Mouse (Mus musculus): Measurements from ENCODE around the gene Gli3. TPM values are rescaled to one million over a fixed set of nuclear protein-coding genes. Genes with fewer than 3 reads are reported as not detected.

Gli3 gene
- total RNA-seq (2021): 1 to 10 TPM; 3.3 to 4.7 TPM
- long read RNA-seq, experiment 1: 0 reads
- long read RNA-seq, experiment 2, partial matches to known transcripts: 0 of 3 reads
- long read RNA-seq, experiment 2, other reads (novel, unspliced or antisense): 3 of 3 reads

DNA sequence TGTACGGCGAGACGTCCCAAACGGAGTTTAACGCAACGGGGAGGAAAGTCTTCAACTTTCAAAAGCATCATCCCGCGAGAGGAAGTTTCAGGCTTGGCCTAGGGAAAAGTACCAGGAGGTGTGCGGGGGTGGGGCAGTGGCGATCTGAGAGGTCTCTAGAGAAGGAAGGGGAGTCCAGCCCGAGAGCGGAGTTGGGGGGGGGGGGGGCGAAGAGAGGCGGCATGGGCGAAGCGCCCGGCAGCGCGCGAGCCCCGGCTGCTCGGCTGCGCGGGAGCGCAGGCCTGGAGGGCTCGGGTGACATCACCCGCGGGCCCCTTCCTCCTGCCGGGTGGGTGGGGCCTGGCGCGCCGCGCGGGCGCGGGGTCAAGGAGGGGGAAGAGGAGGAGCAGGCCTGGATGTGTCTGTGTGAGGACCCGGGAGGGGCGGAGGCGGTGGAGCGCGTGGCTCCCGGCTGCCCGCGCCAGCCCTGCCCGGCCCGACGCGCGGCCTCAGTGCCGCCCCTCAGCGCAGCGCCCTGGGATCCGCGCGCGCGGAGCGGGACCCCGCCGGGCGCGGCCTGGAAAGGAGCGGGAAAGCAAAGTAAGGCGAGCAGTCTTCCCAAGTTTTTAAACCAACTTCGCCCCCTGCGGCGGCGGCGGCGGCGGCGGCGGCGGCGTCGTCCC is at the start of gene Gli3:
TSS of gene Gli3 (plus strand) at position 406 of the 662 bp plus-strand sequence.
- peak; percentile 58 to 69 for DNase-seq (ENCODE audit: low spot score in 2 of 2)

DNA sequence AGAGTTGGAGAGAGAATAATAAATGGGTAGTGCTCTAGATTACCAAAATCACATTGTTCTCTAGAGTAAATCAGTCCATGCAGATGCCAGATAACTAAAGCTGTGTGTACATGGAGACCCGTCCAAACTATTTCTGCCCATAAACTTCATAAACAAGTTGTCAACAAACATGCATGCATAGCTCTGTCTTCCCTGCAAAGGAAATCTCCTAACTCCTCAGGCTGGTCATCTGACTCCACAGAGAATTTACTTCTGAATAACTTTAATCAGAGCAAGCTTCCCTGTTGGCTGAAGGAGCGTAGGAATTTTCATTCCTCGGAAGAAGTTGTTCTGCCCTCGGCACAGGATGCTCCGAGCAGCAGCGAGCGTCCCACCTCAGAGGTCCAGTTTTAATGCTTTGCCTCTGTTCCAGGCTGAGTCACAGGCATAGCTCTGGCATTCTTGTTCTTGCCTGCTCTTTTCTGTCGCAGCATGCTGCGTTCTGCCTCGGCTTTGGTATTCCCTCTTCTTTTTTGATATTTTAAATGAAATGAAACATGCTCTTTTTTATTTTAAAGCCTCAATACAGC is 41.8 kb upstream of the Gli3 start:
- DNase-seq (ENCODE audit: low spot score in 2 of 2): no peak

DNA sequence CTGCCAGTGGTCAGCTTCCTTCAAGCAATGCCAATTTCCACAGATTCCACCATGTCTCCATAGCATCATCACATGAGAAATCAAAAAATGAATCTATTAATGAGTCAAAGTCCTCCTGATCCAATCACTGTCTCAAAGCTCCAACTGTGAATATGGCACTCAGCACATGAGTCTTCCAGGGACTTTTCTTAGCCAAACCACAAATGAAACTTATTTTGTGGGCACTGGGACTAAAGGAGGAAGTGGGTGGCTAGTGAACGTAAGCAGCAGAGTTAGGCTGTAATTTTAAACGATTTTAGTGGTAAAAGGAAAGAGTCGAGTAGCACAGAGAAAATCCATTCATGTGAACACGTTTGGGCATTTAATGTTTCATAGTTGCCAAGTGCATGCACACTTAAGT is 21.0 kb upstream of the Gli3 start:
- DNase-seq (ENCODE audit: low spot score in 2 of 2): no peak

DNA sequence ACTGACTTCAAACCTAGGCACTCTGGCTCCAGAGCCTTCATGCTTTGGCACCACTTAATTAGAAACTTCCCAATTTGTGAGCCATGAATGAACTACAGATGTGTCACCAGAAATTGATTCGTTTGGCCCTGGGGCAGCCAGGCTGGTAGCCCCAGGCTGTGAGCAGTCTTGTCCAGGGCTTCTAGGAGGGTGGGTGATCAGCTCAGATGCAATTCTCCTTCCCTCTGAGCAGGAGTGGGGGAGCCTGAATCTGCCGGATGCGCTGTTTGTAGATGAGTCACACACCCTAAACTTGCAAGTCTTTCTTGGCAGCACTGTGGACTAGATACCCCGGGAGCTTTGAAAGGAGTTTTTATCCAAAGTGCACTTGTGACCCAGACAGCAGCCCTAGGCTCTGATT is 18.7 kb upstream of the Gli3 start:
- DNase-seq (ENCODE audit: low spot score in 2 of 2): no peak

DNA sequence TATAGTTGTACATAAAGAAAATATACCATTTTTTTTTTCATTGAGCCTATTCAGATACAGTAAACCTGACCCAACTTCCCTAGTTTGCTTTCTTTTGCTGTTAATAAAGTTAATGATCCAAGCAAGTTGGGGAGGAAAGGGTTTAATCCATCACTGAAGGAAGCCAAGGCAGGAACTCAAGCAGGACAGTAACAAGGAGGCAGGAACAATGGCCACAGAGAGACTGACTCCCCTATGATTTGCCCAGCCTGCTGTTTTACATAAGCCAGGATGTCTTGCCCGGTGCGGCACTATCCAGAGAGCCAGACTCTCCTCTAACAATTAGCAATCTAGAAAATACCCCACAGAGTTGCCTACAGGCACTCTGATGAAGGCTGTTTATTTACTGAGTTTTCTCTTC is 17.4 kb upstream of the Gli3 start:
- no peak for DNase-seq (ENCODE audit: low spot score in 2 of 2)

DNA sequence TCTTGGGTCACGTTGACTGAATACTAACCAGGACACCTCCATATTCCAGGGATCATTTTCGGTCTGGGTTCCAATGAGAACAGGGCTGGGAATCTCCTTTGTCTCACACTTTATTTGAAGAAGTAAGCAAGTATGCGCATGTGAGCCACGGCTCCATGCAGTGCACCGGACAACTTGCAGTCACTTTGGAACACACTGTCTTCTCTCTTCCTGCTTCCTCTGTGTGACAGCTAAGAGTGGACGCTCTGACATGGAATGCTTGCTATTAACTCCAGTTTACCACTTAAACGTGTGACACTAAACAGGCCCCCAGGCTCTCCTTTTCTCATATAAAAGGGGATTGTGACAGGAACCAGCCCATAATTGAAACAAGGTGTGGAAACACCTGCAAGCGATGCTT is 17.0 kb upstream of the Gli3 start:
- DNase-seq (ENCODE audit: low spot score in 2 of 2): no peak

DNA sequence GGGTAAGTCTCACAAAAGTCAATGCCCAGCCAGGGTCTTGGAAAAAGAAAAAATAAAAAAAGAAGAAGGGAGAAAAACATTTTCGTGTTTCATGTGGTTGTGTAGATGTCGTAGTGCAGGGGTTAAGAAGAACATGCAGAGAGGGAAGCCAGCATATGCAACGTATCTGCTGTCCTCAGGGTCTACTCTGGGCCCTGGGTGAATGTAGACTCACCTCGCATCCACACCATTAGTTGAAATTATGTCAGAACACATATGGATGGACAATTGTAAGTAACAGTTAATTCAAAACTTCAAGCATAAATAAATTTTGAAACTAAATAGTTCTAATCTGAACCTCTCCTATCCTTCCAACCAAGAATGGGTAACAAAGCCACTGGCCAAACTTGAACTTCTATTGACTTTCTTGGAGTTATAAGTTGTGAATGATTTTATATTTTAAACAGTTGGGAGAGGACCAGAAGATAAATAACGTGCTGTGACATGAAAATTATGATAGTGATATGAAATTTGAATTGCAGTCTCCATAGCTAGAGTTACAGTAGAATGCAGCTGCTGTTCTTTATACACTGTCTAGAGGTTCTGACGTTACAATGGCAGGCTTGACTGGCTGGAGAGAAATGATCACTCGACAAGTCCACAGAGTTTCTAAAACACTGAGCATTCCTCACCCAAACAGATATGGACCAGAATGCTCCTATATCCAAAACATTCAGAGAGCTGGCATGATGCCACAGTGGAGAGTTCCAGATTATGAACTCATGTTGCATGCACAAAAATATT is 16.1 kb upstream of the Gli3 start:
- DNase-seq (ENCODE audit: low spot score in 2 of 2): no peak

DNA sequence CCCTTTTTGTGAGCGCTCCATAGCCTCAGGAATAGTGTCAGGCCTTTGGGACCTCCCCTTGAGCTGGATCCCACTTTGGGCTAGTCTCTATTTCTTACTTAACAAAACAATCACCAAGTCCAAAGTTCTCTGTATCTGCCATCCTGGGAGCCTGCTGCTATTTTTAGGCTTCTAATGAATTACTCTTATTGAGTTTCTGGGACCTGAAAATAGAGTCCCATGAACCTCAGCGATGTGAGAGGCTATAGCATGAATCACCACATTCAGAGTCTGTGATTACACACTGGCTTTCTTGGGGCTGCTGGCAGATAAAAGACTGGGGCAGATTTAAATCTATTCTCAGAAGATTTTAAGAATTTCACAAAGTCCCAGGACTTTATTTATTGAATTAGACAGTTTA is 12.1 kb upstream of the Gli3 start:
- DNase-seq (ENCODE audit: low spot score in 2 of 2): no peak

DNA sequence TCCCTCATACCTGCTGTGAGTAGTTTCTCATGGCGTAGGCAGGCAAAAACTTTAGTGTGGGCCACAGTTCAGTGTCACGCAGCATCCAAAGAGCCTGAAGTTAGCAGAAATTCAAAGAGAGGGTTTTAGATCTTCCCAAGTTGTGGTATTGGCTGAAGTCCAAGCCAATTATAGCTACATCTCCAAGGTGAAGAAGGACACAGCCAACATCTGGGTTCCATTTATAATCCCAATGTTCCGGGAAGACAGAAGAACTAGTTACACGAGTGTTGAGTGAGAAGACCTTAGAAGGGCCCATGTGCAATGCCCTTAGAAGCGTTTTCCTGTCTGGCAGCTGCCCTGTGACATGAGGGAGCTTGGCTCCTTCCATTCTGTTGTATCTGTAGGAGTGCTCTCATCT is 5.2 kb upstream of the Gli3 start:
- no peak for DNase-seq (ENCODE audit: low spot score in 2 of 2)

DNA sequence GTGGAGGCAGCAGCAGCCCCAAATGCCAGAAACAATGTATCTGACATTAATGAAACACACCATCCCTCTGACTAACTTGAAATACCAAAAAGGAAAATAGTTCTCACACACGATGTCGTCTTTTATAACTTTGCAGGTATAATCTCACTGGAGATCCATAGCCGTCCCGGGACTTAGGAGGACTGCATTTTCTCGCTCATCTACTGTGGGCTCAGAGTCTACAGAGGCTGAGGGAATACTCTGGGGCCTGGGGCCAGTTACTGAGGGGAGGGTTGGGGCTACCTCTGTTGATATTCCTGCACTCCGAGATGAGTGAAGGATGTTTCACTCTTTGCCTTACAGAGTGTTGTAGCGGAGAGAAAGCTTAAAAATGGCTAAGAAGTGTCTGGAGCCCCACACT is 1.1 kb upstream of the Gli3 start:
- no peak for DNase-seq (ENCODE audit: low spot score in 2 of 2)

DNA sequence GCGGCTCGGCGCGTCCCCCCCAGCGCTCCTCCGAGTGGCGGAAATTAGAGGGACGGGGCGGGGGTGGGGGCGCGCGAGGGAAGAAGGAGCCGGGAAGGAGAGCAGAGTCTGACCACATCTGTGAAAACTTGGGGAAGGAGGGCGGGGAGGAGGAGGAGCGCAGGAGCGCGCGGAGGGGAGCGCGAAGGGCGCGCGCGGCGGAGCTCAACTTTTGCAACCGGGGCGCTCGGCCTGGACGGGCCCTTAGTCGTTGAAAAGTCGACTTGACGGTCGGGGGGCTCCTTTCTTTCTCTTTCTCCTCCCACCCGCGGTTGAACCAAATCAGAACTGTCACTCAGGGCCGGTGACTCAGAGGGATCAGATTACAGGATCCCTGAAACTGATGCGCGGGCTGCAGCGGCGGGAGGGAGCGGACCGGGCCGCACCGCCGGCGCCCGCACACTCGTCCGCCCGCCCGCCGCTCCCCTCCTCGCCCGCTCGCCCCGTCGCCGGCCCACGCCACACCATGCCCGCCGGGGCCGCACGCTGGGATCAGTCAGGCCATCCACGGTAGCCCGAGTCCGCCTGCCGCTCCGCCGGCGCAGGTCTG is 551 bp downstream of the Gli3 start:
- DNase-seq (ENCODE audit: low spot score in 2 of 2): peak; percentile 40 to 42

DNA sequence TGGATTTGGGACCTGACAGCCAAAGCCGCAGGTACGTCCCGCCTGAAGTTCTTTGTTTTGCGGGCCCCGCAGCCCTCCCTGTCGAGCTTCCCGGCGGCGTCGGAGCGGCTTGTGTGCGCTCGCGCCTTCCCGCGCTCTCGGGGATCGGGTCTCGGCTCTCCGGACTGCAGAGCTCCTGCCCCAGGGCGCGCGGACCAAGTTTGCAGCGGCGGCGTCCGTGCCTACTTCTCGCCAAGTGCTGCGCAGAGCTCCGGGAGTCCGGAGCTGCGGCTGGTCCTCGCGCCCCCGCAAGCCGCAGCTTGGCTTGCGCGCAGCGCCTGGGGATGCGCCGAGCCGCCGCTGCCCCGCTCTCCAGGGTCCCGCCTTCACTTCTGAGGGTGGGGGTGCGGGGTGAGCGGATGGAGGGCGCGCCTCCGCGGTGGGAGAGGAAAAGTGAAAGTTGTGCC is 1.1 kb downstream of the Gli3 start:
- peak; percentile 36 to 41 for DNase-seq (ENCODE audit: low spot score in 2 of 2)

DNA sequence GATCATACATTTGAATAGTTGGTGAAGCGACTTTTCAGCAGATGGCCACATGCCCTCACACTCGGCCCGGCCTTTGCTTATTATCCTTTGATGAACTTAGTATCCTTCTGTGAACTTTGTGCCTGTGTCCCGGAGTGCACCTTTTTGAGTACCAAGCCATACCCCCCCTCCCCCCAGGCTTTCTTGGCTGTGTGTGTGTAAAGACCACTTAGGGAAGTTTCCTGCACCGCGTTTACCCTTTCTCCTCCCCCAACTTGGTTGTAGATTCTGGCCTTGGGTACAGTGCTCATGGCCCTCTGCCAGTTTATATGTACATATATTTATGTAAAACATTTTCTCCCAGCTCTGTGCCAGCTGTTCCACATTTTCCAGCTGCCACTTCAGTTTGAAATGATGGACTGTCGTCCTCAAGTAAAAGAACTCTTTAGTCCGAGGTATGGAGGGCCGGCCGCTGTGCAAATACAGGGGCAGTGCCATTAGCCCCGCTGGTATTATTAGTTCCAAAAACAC is 1.8 kb downstream of the Gli3 start:
- no peak for DNase-seq (ENCODE audit: low spot score in 2 of 2)

DNA sequence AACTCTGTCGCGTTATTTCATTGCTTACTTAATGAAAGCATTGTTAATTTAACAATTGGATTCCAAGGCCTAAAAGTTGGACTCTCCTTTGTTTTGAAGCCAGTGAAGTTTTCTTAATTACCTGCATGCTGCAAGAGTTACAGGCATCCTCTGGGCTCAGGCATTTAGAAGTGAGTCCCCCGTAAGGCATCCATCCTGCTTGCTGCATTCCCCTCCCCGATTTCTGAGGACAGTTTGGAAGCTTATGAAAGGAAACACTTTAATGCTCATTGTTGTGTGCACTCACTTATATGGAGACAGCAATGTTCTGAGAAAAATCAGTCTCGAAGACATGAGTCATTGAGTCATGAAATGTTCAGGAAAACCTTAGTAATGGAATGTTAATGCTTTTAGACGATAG is 3.5 kb downstream of the Gli3 start:
- DNase-seq (ENCODE audit: low spot score in 2 of 2): no peak

DNA sequence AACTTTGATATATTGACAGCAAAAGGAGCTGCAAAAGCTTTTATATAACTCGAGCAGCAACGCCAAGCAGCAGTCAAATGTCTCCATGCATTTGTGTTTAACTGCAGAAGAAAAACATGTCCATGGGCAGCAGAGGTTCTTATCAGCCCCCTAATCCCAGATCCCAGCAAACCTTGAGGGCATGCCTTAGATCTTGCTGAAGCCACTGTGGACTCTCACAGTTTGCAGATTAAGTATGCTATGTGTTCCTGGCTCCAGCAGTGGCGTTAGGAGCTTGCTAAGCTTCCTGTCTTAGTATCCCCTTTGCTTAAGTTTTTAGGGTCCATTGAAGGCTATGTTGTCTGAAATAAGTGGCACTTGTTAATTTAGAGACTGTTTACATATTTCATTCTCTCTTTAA is 4.4 kb downstream of the Gli3 start:
- DNase-seq (ENCODE audit: low spot score in 2 of 2): no peak

DNA sequence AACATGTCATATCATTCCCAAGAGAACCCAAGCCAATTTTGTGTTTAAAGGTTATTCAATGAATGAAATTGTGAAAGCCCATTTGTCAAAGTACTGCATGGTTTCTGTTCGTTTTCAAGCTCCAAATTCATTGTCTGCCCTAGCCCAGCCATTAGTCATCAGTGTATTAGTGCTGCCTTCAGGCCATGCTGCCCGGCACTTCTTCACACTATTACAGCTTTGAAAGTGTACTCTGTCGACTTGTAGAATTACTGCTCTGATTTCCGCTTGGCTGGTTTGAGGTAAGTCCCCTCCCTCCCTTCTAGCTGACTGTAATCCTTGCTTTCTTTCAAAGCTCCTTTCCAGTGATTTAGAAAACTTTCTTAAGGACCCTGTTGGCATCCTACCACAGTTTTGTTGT is 5.4 kb downstream of the Gli3 start:
- no peak for DNase-seq (ENCODE audit: low spot score in 2 of 2)

DNA sequence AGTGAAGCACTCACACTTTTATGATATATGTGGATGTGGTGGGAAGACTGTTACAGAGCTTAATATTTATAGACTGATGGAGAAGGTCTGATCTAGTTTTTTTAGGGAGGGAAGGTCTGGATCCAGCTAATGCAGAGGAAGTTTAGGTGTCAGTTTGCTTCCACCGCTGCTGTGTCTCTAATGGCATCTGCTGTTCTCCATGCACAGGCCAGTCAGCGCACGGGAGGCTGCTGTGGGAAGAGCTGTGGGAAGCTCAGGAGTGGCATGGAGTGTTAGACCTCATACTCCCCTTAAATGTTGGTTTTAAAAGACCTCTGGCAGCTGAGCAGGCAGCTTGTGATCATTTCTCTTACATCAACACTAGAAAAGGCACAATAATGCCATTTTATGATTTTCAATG is 7.0 kb downstream of the Gli3 start:
- DNase-seq (ENCODE audit: low spot score in 2 of 2): no peak

DNA sequence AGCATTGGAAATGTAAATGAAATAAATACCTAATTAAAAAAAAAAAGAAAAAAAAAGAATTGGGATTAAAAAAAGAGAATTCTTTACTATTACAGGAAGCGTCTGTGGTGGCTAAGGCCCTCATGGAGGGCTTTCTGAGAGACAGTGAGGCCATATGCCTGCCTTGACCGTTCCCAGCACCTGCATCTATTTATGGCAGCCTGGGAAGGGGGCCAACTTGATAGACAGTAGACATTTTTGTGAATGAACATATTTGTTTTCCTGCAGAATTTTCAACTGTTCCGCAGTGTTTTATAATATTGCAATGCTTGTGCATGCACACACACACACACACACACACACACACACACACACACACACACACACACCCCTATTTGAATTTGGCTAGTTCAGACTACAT is 9.7 kb downstream of the Gli3 start:
- no peak for DNase-seq (ENCODE audit: low spot score in 2 of 2)

DNA sequence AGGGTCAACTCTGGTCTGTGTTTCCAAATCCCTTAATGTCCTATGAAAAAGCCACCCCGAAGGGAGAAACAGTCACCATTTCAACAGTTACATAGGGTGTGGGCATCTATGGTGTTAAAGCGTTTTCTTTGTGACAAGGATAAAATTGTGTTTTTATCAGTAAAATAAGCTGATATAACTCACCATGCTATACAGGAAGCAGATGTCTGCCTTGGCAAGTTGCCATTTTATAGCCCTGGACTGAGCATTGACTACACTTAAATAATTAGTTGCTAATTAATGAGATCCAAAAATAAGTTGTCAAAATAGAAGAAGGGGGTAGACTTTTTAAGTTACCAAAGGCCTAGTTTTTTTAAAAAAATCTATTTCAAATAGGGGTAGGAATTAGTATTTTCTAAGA is 11.4 kb downstream of the Gli3 start:
- no peak for DNase-seq (ENCODE audit: low spot score in 2 of 2)

DNA sequence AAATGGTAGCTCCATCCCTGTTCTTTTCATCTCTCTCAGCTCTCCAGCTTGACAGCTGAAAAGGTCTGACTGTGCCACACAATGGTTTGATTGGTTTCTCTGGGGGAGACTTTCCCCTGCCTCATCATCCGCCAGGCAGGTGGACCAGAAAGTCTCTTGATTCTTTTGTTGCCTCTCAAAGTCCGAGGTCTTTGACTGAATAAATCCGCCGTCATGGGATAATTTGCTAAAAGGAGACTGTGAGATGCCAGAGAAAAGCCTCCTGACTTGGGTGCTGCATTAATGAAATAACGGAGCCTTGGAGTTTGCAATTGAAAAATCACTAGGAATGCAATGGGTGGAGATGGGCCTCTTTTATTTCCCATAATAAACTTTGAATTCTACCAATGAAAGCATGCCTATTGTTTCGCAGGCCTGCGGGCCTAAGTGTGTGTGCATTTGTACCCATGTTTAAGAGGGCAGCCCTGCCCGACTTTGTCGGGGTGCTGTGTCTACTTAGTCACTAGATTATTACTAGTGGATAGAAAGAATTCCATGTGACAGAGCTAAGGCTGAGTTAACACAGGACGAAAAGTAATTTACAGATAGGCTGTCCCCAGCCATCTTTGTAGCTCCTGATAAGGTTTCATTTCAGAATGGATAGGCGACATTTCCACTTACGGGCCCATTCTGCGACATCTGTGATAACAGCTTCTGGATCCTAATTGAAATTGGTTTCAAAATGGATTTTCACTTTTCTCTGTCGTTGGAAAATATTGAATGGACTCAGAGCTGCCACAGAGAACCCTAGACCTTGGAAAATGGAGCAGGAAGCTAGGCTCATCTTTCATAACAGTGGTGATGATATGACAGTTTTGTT is 23.2 kb downstream of the Gli3 start:
- no peak for DNase-seq (ENCODE audit: low spot score in 2 of 2)

DNA sequence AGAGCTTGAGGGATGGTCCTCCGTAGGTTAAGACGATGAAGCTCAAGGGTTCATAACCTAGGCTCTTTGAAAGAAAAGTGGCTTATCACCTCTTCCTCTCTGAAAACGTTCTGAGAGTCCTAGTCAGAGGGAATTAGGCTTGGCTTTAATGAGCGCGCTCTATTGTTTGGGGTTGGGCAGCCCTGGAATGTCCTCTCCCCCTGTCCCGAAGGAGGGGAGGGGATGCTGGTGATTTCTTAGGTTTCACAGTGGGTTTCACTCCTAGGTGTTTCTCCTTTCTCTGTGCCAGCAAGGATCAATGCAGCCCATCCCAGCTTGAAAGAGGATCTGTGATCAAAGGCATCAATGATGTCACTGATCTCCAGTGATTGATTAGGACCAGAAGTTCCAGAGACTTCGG is 24.3 kb downstream of the Gli3 start:
- DNase-seq (ENCODE audit: low spot score in 2 of 2): no peak
